Mouse (Mus musculus) brown adipose tissue, adult 24 weeks (tissue): ENCODE results near the gene Mettl17. TPM values are rescaled to one million over a fixed set of nuclear protein-coding genes. Genes with fewer than 3 reads are reported as not detected.

ENCODE experiments used
- H3K27ac ChIP-seq: fragments of 200-500 bp; replicated peaks from 2 replicates; pipeline ENCODE4 v1.5.1; 2012; ENCODE audit warnings: low read depth, mild to moderate bottlenecking, low read length
- H3K4me1 ChIP-seq: fragments of 200-500 bp; 2 replicates; pipeline ENCODE4 v1.6.1; 2012; ENCODE audit warnings: low read length, mixed read lengths; ENCODE audit not compliant: control insufficient read depth, insufficient read depth, insufficient read length
- H3K4me3 ChIP-seq: fragments of 200-500 bp; 2 replicates; pipeline ENCODE4 v1.5.1; 2012; ENCODE audit warnings: low read depth, mild to moderate bottlenecking, low read length, moderate library complexity; ENCODE audit not compliant: insufficient read depth
- polyA plus RNA-seq: library from polyadenylated mRNA; stranded (reverse); fragments of >200 nt; gene quantifications from 2 replicates; pipeline ENCODE4 v1.2.4, GENCODE M21; 2012; ENCODE audit not compliant: missing spikeins, insufficient read depth, insufficient read length

Gene Mettl17
- polyA plus RNA-seq, 1 experiment, result 8.3 TPM

DNA sequence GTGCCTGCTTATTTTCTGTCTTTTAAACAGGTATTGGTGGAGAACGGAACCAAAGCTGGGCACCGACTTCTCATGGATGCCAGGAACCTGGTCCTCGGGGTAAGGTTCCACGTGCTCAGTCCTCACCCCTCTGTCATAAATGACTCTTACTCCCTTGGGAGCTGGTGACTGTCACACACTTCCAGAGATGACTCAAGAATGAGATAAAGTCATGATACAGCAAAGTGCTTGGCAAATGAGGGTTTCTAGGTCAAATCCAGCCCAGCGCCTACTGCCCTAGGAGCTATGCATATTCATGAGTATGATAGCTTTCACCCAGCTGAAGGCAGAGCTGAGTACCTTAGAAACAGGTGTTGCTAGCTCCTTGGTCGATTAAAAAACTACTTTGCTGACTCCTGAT is 5.2 kb downstream of the Mettl17 start:
- H3K27ac ChIP-seq, result no peak overlapping the region

GRCm38 (mm10) chr14:51892191-51892939 is 7.7 kb downstream of the Mettl17 start, which contains the start of gene Slc39a2:
Gene Slc39a2 (plus strand): TSS chr14:51892889.
- Histone ChIP-seq H3K27ac (no peak within 1 kb of the TSS), H3K4me1 (no peaks in the 10 kb centered on the region), H3K4me3 (no peak within 1 kb of the TSS)

More for the DNA sequence above, 5.2 kb downstream of the Mettl17 start:
- H3K4me3 ChIP-seq, result no peak overlapping the region
- H3K4me1 ChIP-seq, result no peaks in the 10 kb centered on the region

DNA sequence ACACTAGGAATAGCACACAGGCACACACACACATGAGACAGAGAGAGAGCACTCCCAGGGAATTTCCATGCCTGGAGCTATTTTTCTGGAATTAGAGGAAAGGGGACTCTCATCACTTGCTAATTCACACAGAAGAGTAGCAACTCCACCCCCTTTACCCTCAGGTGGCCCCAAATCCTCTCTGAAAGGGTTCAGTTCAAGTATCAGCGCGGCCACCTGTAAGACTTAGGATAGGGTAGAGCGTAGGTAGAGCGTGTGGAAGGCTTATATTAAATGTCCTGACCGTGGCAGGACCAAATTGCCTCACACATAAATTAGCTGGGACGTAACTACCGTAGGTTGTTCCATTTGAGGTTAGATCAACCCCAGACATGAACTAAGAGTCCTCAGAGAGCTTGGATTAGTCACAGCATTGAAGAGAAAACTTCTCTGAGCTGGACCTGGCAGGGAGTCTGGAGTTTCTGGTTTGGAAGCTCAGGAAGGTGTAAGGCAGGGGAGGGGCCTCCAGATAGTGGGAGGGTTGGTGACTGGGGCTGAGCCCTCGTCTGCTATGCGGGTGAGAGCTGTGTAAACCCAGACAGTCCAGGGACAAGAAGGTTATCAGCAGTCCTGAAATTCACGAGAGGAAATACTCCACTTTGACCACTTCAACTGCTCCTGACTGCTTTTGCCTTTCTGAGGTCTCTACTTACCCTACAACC is 8.6 kb downstream of the Mettl17 start:
- H3K27ac ChIP-seq, result no peak overlapping the region
- H3K4me3 ChIP-seq, result no peak overlapping the region
- H3K4me1 ChIP-seq, result no peaks in the 10 kb centered on the region

GRCm38 (mm10) chr14:51893809-51894208 is 9.2 kb downstream of the Mettl17 start:
- Histone ChIP-seq H3K4me3 (no peak overlapping the region), H3K4me1 (no peaks in the 10 kb centered on the region), H3K27ac (no peak overlapping the region)

GRCm38 (mm10) chr14:51895071-51895470 is 10.4 kb downstream of the Mettl17 start:
- no peaks in the 10 kb centered on the region for H3K4me1 ChIP-seq
- H3K27ac ChIP-seq, result no peak overlapping the region
- no peak overlapping the region for H3K4me3 ChIP-seq

DNA sequence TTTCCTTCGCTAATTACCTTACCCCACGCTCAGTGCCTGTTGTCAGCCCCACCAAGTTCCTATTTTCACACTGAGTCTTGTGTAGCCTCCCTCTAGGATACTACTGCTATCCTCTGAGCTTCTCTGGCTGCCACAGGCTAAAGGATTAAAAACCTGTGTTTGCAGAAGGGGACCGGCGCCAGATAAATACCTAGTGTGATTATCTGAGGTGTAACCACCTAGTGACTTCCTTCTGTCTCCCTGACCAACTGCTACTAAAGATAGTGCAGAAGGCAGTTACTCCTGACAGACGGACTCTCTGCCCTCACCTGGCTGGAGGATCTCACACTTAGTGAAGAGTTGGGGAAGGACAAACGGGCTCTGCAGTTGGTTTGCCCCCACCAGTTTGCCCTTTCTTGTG is 11.4 kb downstream of the Mettl17 start:
- H3K4me1 ChIP-seq, result no peaks in the 10 kb centered on the region

DNA sequence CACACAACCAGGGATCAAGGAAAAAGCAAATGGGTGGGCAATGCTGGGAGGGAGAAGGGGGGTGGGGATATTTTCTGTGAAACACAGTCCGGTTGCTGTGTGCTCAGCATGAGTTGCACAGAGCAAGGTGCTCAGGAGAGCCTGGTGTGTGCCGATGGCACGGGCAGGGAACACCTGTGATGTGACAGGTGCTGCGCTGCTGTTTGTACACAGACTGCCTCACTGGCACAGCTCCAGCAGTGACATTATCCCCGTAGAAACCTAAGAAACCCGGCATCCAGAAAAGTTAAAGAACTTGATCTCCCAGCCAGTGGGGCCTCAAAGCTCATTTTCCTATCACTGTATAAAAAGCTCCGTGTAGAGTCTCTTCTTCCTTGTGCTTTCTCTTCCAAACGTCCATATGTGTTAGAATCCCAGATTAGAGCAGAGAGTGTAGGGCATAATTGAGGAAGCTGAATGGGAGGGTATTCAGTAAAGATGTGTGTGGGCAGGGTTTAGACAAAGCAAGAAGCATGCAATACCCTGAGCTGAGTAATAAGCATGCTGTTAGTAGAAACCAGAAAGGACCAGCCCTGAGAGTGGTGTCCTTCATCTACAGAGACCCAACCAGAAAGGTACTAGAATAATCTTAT is 12.0 kb downstream of the Mettl17 start:
- Histone ChIP-seq H3K4me1 (no peaks in the 10 kb centered on the region), H3K27ac (no peak overlapping the region), H3K4me3 (no peak overlapping the region)

More for the DNA sequence above, 11.4 kb downstream of the Mettl17 start:
- Histone ChIP-seq H3K4me3 (no peak overlapping the region), H3K27ac (no peak overlapping the region)

GRCm38 (mm10) chr14:51899351-51899750 is 14.7 kb downstream of the Mettl17 start:
- H3K4me1 ChIP-seq, result no peaks in the 10 kb centered on the region
- no peak overlapping the region for H3K27ac ChIP-seq
- H3K4me3 ChIP-seq, result no peak overlapping the region

DNA sequence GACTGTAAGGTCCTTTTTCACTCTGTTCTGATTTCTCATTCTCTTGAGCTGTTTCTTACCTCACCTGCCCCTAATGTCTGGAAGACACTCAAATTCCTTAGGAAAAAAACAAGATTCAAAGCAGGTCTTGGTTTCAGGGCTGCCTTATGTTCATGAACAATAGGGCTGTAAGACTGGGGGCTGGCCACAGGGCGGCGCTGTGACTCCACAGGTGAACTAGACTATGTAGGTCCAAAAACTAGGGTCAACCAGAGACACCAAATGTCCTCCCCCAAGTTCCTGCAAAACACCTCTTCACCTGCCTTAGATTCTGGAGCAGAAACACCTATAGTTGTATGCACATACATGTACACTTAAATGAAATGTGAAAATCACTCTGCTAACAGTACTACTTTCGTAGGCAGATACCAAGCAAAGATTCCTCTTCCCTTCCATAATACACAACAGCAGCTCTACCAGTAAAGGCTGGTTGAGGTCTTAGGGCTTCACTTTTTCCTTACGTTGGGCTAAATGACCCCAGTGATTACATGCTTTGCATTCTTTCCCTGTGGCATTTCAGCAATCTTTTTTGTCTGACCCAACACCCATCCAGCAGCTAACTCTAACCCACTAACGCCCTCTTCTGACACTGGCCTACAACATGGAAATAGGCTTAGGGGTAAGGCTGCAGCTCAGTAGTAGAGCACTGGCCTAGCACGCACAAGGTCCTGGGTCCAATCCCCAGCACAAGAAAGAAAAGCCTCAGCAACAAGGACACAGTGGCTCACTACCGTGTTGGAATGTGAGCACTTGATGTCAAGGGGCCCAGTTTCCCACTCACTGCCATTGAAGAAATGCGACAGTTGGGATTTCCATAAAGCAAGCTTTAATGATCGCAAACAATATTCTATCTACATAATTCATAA is 18.4 kb downstream of the Mettl17 start:
- H3K27ac ChIP-seq, result no peak overlapping the region
- no peaks in the 10 kb centered on the region for H3K4me1 ChIP-seq
- H3K4me3 ChIP-seq, result no peak overlapping the region

GRCm38 (mm10) chr14:51903782-51904181 is 19.1 kb downstream of the Mettl17 start:
- Histone ChIP-seq H3K4me1 (no peaks in the 10 kb centered on the region), H3K4me3 (no peak overlapping the region), H3K27ac (no peak overlapping the region)

- no peak overlapping the region for H3K4me3 ChIP-seq
- no peaks in the 10 kb centered on the region for H3K4me1 ChIP-seq
- no peak overlapping the region for H3K27ac ChIP-seq
Measured at GRCm38 (mm10) chr14:51904706-51905105, 20.1 kb downstream of the Mettl17 start.

DNA sequence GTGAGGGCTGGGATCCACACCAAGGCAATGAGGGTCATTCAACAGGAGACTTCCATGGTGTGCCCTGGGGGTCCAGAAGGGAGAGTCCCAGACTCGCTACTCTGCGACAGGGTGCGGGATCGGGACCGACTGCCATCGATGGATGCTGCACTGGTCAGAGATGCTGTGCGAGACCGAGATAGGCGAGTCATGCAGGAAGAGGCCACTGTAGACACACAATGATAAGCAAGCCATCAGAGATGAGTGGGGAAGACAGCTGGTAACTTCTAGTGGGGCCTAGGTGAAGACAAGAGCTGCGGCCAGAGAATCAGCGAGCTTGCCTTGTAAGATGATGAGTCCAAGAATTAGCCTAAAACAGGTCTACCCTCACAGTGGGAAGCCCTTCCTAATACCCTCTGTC is 21.5 kb downstream of the Mettl17 start:
- no peak overlapping the region for H3K27ac ChIP-seq
- H3K4me3 ChIP-seq, result no peak overlapping the region
- H3K4me1 ChIP-seq, result no peaks in the 10 kb centered on the region

DNA sequence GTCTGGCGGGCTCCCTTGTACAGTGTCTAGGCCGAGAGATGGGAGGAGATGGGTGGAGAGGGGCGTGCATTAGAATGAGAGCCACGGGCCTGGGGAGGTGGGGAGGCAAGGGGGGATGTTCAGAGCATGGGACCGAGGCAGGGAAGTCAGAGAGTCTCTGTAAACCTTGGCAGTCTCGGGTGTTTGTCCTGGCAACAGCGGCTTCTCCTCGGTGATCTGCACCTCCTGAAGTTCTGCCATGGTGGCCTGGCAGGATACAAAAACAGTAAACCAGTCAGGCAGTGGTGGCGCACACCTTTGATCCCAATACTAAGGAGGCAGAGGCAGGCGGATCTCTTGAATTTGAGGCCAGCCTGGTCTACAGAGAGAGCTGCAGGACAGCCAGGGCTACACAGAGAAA is 26.7 kb downstream of the Mettl17 start:
- Histone ChIP-seq H3K4me3 (no peak overlapping the region), H3K4me1 (no peaks in the 10 kb centered on the region), H3K27ac (no peak overlapping the region)

GRCm38 (mm10) chr14:51912391-51913061 is 27.9 kb downstream of the Mettl17 start:
- H3K4me1 ChIP-seq, result no peaks in the 10 kb centered on the region
- H3K4me3 ChIP-seq, result peak overlapping the region; percentile 90
- H3K27ac ChIP-seq, result peak overlapping the region; percentile 86
